Mouse (Mus musculus) small intestine, adult 2 months (tissue): ENCODE measurements around the gene Ttn.

Source experiments
- CTCF ChIP-seq: fragments of 200-500 bp; IDR thresholded peaks from 2 replicates; pipeline ENCODE4 v1.5.1; 2012; ENCODE audit warnings: low read depth, mild to moderate bottlenecking, control low read depth, inconsistent platforms, low read length, moderate library complexity, mixed read lengths; ENCODE audit not compliant: insufficient replicate concordance, insufficient read length; ENCODE audit errors: extremely low read depth
- POLR2A ChIP-seq: fragments of 200-500 bp; IDR thresholded peaks from 2 replicates; pipeline ENCODE4 v1.6.1; 2012; ENCODE audit warnings: low read depth, mild to moderate bottlenecking, control low read depth, inconsistent platforms, low read length, moderate library complexity

GRCm38 (mm10) chr2:76808334-76808733 is 174.0 kb downstream of the Ttn start:
- TF ChIP-seq POLR2A (no peak), CTCF (no peak)
